Mouse (Mus musculus): ENCODE data around the gene Agpat1. TPM values are rescaled to one million over a fixed set of nuclear protein-coding genes. Genes with fewer than 3 reads are reported as not detected.
A peak's percentile ranks its signal among the peaks of the same experiment; 100 is the strongest.

The Agpat1 gene
- polyA plus RNA-seq, 1 experiment from 2014 or later = 83.3 TPM

DNA sequence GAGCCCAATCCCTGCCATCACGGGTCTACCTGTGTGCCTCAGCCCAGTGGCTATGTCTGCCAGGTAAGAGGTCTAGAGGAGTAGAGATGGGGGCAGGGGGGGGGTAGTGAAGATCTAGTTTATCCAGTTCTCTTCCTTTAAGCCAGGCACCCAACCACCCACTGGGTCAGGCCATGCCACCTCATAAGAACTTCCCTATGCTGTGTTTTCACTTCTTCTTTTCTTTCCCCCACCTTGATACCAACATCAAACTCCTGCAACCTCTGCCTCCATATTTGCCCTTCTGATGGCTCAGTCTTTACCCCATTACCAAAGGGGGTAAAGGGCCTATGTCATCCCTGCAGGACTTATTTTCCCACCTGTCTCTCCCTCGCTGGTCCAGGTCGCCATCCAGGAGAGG, 26.0 kb upstream of the Agpat1 start:
- Histone ChIP-seq H3K9me3 (ENCODE audit: control insufficient read depth, low read length) (no peaks in the 10 kb centered on the region), H3K27me3 (ENCODE audit: control insufficient read depth, insufficient read depth, low read length) (no peaks in the 10 kb centered on the region), H3K4me1 (ENCODE audit: control insufficient read depth, insufficient read depth, low read length) (no peaks in the 10 kb centered on the region), H3K9ac (ENCODE audit: low read length) (no peak overlapping the region), H3K27ac (ENCODE audit: low read depth, low read length) (no peak overlapping the region), H3K4me2 (ENCODE audit: low read depth) (no peak overlapping the region), H3K4me3 (ENCODE audit: low read depth, low read length) (no peak overlapping the region), H3K36me3 (ENCODE audit: control insufficient read depth, insufficient read depth, low read length) (no peaks in the 10 kb centered on the region)
- ATAC-seq (ENCODE audit: insufficient read depth, low FRiP score, low TSS enrichment) = no peak
- WGBS = 95% methylated on average over 3 of the region's 3 CpGs
- no peak for DNase-seq (ENCODE audit: low spot score)

DNA sequence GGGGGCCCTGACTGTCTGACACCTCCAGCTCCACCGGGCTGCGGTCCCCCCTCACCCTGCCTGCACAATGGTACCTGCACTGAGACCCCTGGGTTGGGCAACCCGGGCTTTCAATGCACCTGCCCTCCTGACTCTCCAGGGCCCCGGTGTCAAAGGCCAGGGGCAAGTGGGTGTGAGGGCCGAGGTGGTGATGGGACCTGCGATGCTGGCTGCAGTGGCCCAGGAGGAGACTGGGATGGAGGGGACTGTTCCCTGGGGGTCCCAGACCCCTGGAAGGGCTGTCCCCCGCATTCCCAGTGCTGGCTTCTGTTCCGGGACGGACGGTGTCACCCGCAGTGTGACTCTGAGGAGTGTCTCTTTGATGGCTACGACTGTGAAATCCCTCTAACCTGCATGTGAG, 21.5 kb upstream of the Agpat1 start:
- 86% methylated on average over 12 of the region's 12 CpGs for WGBS
- no peak overlapping the region for H3K4me2 ChIP-seq (ENCODE audit: low read depth)
- H3K27me3 ChIP-seq (ENCODE audit: control insufficient read depth, insufficient read depth, low read length) = no peaks in the 10 kb centered on the region
- no peak for DNase-seq (ENCODE audit: low spot score)
- H3K9me3 ChIP-seq (ENCODE audit: control insufficient read depth, low read length) = no peaks in the 10 kb centered on the region
- no peak for ATAC-seq (ENCODE audit: insufficient read depth, low FRiP score, low TSS enrichment)
- no peaks in the 10 kb centered on the region for H3K36me3 ChIP-seq (ENCODE audit: control insufficient read depth, insufficient read depth, low read length)
- H3K4me1 ChIP-seq (ENCODE audit: control insufficient read depth, insufficient read depth, low read length) = 0 out of 2 replicates have a peak, but pooled peaks cover 3% of the 10 kb centered on the region
- H3K27ac ChIP-seq (ENCODE audit: low read depth, low read length) = no peak overlapping the region
- no peak overlapping the region for H3K9ac ChIP-seq (ENCODE audit: low read length)
- H3K4me3 ChIP-seq (ENCODE audit: low read depth, low read length) = no peak overlapping the region

DNA sequence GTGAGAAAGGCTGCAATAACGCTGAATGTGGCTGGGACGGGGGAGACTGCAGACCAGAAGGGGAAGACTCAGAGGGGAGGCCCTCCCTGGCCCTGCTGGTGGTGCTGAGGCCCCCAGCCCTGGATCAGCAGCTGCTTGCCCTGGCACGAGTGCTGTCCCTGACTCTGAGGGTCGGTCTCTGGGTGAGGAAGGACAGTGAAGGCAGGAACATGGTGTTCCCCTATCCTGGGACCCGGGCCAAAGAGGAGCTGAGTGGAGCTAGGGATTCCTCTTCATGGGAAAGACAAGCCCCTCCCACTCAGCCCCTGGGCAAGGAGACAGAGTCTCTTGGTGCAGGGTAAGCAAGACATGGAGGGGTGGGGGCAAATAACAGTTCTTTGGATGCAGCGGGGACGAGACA, 20.7 kb upstream of the Agpat1 start:
- DNase-seq (ENCODE audit: low spot score) = no peak
- H3K9ac ChIP-seq (ENCODE audit: low read length) = no peak overlapping the region
- H3K9me3 ChIP-seq (ENCODE audit: control insufficient read depth, low read length) = no peaks in the 10 kb centered on the region
- no peak overlapping the region for H3K4me3 ChIP-seq (ENCODE audit: low read depth, low read length)
- ATAC-seq (ENCODE audit: insufficient read depth, low FRiP score, low TSS enrichment) = no peak
- WGBS = 71% methylated on average over 7 of the region's 7 CpGs
- H3K4me1 ChIP-seq (ENCODE audit: control insufficient read depth, insufficient read depth, low read length) = peaks cover 8% of the 10 kb centered on the region
- H3K27ac ChIP-seq (ENCODE audit: low read depth, low read length) = no peak overlapping the region
- no peaks in the 10 kb centered on the region for H3K36me3 ChIP-seq (ENCODE audit: control insufficient read depth, insufficient read depth, low read length)
- H3K27me3 ChIP-seq (ENCODE audit: control insufficient read depth, insufficient read depth, low read length) = no peaks in the 10 kb centered on the region
- H3K4me2 ChIP-seq (ENCODE audit: low read depth) = no peak overlapping the region

DNA sequence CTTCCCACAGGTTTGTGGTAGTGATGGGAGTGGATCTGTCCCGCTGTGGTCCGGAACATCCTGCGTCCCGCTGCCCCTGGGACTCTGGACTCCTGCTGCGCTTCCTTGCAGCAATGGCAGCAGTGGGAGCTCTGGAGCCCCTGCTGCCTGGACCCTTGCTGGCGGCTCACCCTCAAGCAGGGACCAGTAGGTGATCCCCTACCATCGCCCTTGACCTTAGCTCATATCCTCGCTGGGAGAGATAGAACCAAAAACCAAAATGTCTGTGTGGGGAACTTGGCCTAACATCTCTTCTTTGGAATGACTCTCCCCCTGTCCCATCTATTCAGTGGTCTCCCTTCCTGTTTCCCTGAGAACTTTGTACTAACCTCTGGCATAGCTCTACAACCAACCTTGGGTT, 20.2 kb upstream of the Agpat1 start:
- no peak for ATAC-seq (ENCODE audit: insufficient read depth, low FRiP score, low TSS enrichment)
- no peak for DNase-seq (ENCODE audit: low spot score)
- no peaks in the 10 kb centered on the region for H3K9me3 ChIP-seq (ENCODE audit: control insufficient read depth, low read length)
- no peak overlapping the region for H3K4me3 ChIP-seq (ENCODE audit: low read depth, low read length)
- H3K4me2 ChIP-seq (ENCODE audit: low read depth) = no peak overlapping the region
- no peaks in the 10 kb centered on the region for H3K27me3 ChIP-seq (ENCODE audit: control insufficient read depth, insufficient read depth, low read length)
- no peaks in the 10 kb centered on the region for H3K36me3 ChIP-seq (ENCODE audit: control insufficient read depth, insufficient read depth, low read length)
- peaks cover 12% of the 10 kb centered on the region for H3K4me1 ChIP-seq (ENCODE audit: control insufficient read depth, insufficient read depth, low read length)
- no peak overlapping the region for H3K27ac ChIP-seq (ENCODE audit: low read depth, low read length)
- no peak overlapping the region for H3K9ac ChIP-seq (ENCODE audit: low read length)
- WGBS = 88% methylated on average over 8 of the region's 8 CpGs

DNA sequence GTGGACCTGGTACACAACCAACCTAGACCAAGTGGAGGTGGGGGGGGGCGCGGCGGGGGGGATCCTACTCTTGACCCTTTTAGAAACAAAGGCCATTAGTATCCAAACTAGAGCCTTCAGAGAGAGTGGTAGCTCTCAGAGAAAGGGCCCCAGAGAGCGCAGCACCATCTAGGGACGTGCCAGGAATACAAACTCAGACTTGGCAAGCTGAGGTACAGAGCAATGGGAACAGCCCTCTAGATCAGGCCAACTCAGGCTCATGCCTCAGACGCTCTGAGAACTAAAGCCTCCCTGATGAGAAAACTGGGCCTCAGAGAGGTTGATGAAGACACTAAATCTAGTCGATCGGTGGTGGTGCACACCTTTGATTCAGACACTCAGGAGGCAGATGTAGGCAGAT, 18.9 kb upstream of the Agpat1 start:
- ATAC-seq (ENCODE audit: insufficient read depth, low FRiP score, low TSS enrichment) (no peak), DNase-seq (ENCODE audit: low spot score) (no peak)
- Histone ChIP-seq H3K4me1 (ENCODE audit: control insufficient read depth, insufficient read depth, low read length) (peaks cover 22% of the 10 kb centered on the region), H3K9me3 (ENCODE audit: control insufficient read depth, low read length) (no peaks in the 10 kb centered on the region), H3K4me3 (ENCODE audit: low read depth, low read length) (no peak overlapping the region), H3K36me3 (ENCODE audit: control insufficient read depth, insufficient read depth, low read length) (no peaks in the 10 kb centered on the region), H3K9ac (ENCODE audit: low read length) (no peak overlapping the region), H3K27me3 (ENCODE audit: control insufficient read depth, insufficient read depth, low read length) (no peaks in the 10 kb centered on the region), H3K27ac (ENCODE audit: low read depth, low read length) (no peak overlapping the region), H3K4me2 (ENCODE audit: low read depth) (no peak overlapping the region)
- WGBS = 85% methylated on average over 8 of the region's 8 CpGs

DNA sequence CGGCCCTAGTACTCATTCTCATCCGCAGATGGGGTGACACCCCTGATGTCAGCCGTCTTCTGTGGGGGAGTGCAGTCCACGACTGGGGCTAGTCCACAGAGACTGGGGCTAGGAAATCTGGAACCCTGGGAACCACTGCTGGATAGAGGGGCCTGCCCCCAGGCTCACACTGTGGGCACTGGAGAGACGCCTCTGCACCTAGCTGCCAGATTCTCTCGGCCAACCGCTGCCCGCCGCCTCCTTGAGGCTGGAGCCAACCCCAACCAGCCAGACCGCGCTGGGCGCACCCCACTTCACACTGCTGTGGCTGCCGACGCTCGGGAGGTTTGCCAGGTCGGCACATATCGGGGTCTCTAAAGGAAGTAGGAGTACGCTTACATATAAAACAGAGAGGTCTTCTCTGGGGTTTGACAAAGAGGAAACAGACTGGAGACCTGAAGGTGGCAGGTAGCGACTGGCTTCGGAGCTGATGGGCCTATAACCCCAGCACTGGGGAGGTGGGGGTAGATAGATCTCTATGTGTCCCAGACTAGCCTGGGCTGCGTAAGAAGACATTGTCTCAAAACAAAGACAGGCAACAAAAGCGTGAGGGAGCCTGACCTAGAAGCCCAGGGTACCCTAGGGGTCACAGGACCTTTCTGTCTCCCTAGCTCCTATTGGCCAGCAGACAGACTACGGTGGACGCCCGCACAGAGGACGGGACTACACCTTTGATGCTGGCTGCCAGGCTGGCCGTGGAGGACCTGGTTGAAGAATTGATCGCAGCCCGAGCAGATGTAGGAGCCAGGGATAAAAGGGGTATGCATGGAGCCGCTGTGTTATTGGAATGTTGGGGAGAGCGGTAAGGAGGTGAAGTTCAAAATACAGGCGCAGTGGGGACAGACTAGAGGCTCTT, 17.9 kb upstream of the Agpat1 start:
- Histone ChIP-seq H3K9ac (ENCODE audit: low read length) (peak overlapping the region; percentile 80), H3K27me3 (ENCODE audit: control insufficient read depth, insufficient read depth, low read length) (no peaks in the 10 kb centered on the region), H3K4me3 (ENCODE audit: low read depth, low read length) (peak overlapping the region; percentile 67), H3K4me1 (ENCODE audit: control insufficient read depth, insufficient read depth, low read length) (peaks cover 32% of the 10 kb centered on the region), H3K4me2 (ENCODE audit: low read depth) (peak overlapping the region; percentile 95), H3K36me3 (ENCODE audit: control insufficient read depth, insufficient read depth, low read length) (no peaks in the 10 kb centered on the region), H3K9me3 (ENCODE audit: control insufficient read depth, low read length) (no peaks in the 10 kb centered on the region), H3K27ac (ENCODE audit: low read depth, low read length) (peak overlapping the region; percentile 98)
- peak; percentile 40 for ATAC-seq (ENCODE audit: insufficient read depth, low FRiP score, low TSS enrichment)
- WGBS = 22% methylated on average over 32 of the region's 32 CpGs
- DNase-seq (ENCODE audit: low spot score) = peak; percentile 48

DNA sequence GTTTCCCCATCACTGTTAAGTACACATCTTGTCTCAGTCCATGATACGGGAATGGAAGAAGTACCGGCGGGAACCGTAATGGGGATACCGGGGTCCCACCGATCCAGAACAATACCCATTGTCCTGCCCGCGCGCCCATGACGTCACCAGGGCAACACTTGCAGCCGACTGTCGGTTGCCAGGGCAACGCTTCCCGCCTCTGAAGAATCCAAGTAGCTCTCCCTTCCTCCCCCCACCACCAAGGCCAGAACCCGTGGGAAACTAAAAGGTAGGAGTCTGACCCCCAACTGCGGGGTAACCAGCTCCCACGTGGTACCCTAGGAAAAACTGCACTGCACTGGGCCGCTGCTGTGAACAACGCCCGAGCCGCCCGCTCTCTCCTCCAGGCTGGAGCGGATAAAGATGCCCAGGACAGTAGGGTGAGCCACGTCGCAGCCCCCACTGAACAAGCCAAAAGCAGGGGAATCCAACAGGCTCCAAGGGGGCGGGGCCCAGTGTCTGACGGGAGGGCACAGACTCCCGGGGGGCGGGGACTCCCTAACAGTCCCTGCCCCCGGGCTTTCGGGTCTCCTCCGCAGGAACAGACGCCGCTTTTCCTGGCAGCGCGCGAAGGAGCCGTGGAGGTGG, 17.2 kb upstream of the Agpat1 start:
- H3K9ac ChIP-seq (ENCODE audit: low read length) = peak overlapping the region; percentile 80
- peak overlapping the region; percentile 67 for H3K4me3 ChIP-seq (ENCODE audit: low read depth, low read length)
- peak; percentile 93 for DNase-seq (ENCODE audit: low spot score)
- H3K36me3 ChIP-seq (ENCODE audit: control insufficient read depth, insufficient read depth, low read length) = no peaks in the 10 kb centered on the region
- under 1% methylated on average over 33 of the region's 38 CpGs for WGBS
- no peaks in the 10 kb centered on the region for H3K9me3 ChIP-seq (ENCODE audit: control insufficient read depth, low read length)
- H3K27ac ChIP-seq (ENCODE audit: low read depth, low read length) = peak overlapping the region; percentile 98
- peak; percentile 73 for ATAC-seq (ENCODE audit: insufficient read depth, low FRiP score, low TSS enrichment)
- H3K4me1 ChIP-seq (ENCODE audit: control insufficient read depth, insufficient read depth, low read length) = peaks cover 38% of the 10 kb centered on the region
- H3K27me3 ChIP-seq (ENCODE audit: control insufficient read depth, insufficient read depth, low read length) = no peaks in the 10 kb centered on the region
- peak overlapping the region; percentile 95 for H3K4me2 ChIP-seq (ENCODE audit: low read depth)

DNA sequence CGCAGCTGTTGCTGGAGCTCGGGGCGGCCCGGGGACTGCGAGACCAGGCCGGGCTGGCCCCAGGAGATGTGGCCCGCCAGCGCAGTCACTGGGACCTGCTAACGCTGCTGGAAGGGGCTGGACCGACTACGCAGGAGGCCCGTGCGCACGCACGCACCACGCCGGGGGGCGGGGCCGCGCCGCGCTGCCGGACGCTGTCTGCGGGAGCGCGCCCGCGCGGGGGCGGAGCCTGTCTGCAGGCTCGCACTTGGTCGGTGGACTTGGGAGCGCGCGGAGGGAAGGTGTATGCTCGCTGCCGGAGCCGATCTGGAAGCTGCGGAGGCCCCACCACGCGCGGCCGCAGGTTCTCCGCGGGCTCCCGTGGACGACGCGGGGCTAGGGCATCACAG, 16.6 kb upstream of the Agpat1 start:
- ATAC-seq (ENCODE audit: insufficient read depth, low FRiP score, low TSS enrichment) = peak; percentile 71
- H3K4me1 ChIP-seq (ENCODE audit: control insufficient read depth, insufficient read depth, low read length) = peaks cover 38% of the 10 kb centered on the region

DNA sequence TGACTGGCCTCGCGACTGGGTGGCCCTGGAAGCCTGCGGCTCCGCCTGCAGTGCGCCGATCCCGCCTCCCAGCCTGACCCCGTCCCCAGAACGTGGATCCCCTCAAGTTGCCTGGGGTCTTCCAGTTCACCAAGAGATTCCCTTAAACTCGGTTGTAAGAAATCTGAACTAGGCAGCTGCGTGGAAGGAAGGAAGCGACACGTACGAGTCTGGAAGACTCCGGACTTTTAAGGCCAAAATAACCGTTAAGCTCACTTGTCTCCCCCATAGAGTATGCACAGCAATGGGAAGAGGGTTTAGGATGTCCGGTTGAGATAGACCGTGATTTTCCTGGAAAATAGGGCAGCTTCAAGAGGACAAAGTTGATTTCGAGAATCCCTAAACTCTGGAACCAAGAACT, 16.2 kb upstream of the Agpat1 start:
- H3K4me1 ChIP-seq (ENCODE audit: control insufficient read depth, insufficient read depth, low read length) = peaks cover 38% of the 10 kb centered on the region
- no peaks in the 10 kb centered on the region for H3K9me3 ChIP-seq (ENCODE audit: control insufficient read depth, low read length)
- H3K27me3 ChIP-seq (ENCODE audit: control insufficient read depth, insufficient read depth, low read length) = no peaks in the 10 kb centered on the region
- H3K36me3 ChIP-seq (ENCODE audit: control insufficient read depth, insufficient read depth, low read length) = no peaks in the 10 kb centered on the region
- peak overlapping the region; percentile 67 for H3K4me3 ChIP-seq (ENCODE audit: low read depth, low read length)
- no peak for ATAC-seq (ENCODE audit: insufficient read depth, low FRiP score, low TSS enrichment)
- peak overlapping the region; percentile 80 for H3K9ac ChIP-seq (ENCODE audit: low read length)
- peak overlapping the region; percentile 98 for H3K27ac ChIP-seq (ENCODE audit: low read depth, low read length)
- peak overlapping the region; percentile 95 for H3K4me2 ChIP-seq (ENCODE audit: low read depth)
- DNase-seq (ENCODE audit: low spot score) = no peak
- WGBS = 4% methylated on average over 19 of the region's 19 CpGs

More for the DNA sequence above, 16.6 kb upstream of the Agpat1 start:
- Histone ChIP-seq H3K4me2 (ENCODE audit: low read depth) (peak overlapping the region; percentile 95), H3K27ac (ENCODE audit: low read depth, low read length) (peak overlapping the region; percentile 98), H3K9me3 (ENCODE audit: control insufficient read depth, low read length) (no peaks in the 10 kb centered on the region), H3K4me3 (ENCODE audit: low read depth, low read length) (peak overlapping the region; percentile 67), H3K27me3 (ENCODE audit: control insufficient read depth, insufficient read depth, low read length) (no peaks in the 10 kb centered on the region), H3K9ac (ENCODE audit: low read length) (peak overlapping the region; percentile 80), H3K36me3 (ENCODE audit: control insufficient read depth, insufficient read depth, low read length) (no peaks in the 10 kb centered on the region)
- WGBS = 0% methylated on average over 38 of the region's 50 CpGs
- DNase-seq (ENCODE audit: low spot score) = peak; percentile 98

Measured in neural tube, embryonic 11.5 days (tissue).